Mouse (Mus musculus) liver, postnatal 0 days (tissue): ENCODE data around the gene Tmem120a.

Experiments
- CTCF ChIP-seq: sonication (generic); IDR thresholded peaks from 2 replicates; pipeline ENCODE4 v1.5.1; 2016; ENCODE audit warnings: antibody characterized with exemption, low read depth
- EP300 ChIP-seq: IDR thresholded peaks from 2 replicates; pipeline ENCODE4 v1.6.1; 2016; ENCODE audit warnings: antibody characterized with exemption, low read depth, mild to moderate bottlenecking

GRCm38 (mm10) chr5:135733071-135733470, 11.2 kb downstream of the Tmem120a start:
- TF ChIP-seq CTCF (no peak), EP300 (no peak)
